Mouse (Mus musculus) kidney, embryonic 14.5 days (tissue): ENCODE results near the gene Ralb. TPM values are rescaled to one million over a fixed set of nuclear protein-coding genes. Genes with fewer than 3 reads are reported as not detected.

Source experiments
- ATAC-seq: fragments of 200-750 bp; cut with Nextera tagmentation; 2 replicates; pipeline ENCODE4 v1.8.0; 2017; ENCODE audit warnings: moderate number of reproducible peaks, mild to moderate bottlenecking, moderate TSS enrichment, moderate library complexity; ENCODE audit not compliant: low FRiP score, low TSS enrichment
- H3K27ac ChIP-seq: fragments of 300-500 bp; sonication (generic); 2 replicates; pipeline ENCODE4 v1.5.1; 2014; ENCODE audit warnings: low read depth, mild to moderate bottlenecking, low read length, moderate library complexity, mixed read lengths
- H3K27me3 ChIP-seq: fragments of 300-500 bp; sonication (generic); 2 replicates; pipeline ENCODE4 v1.6.1; 2014; ENCODE audit warnings: mild to moderate bottlenecking, low read length; ENCODE audit not compliant: control insufficient read depth, insufficient read depth
- H3K36me3 ChIP-seq: fragments of 300-500 bp; sonication (generic); 2 replicates; pipeline ENCODE4 v1.6.1; 2014; ENCODE audit warnings: low read length, mixed read lengths; ENCODE audit not compliant: control insufficient read depth, insufficient read depth
- H3K4me1 ChIP-seq: fragments of 300-500 bp; sonication (generic); 2 replicates; pipeline ENCODE4 v1.6.1; 2014; ENCODE audit warnings: low read length, mixed read lengths; ENCODE audit not compliant: control insufficient read depth, insufficient read depth
- H3K4me2 ChIP-seq: fragments of 300-500 bp; sonication (generic); replicated peaks from 2 replicates; pipeline ENCODE4 v1.6.1; 2014; ENCODE audit warnings: low read depth, mild to moderate bottlenecking, low read length
- H3K4me3 ChIP-seq: fragments of 300-500 bp; sonication (generic); 2 replicates; pipeline ENCODE4 v1.5.1; 2014; ENCODE audit warnings: mild to moderate bottlenecking, low read length
- H3K9ac ChIP-seq: fragments of 300-500 bp; sonication (generic); 2 replicates; pipeline ENCODE4 v1.6.1; 2014; ENCODE audit warnings: low read depth, mild to moderate bottlenecking, low read length, moderate library complexity
- H3K9me3 ChIP-seq: fragments of 300-500 bp; sonication (generic); 2 replicates; pipeline ENCODE4 v1.6.1; 2016; ENCODE audit warnings: low read length; ENCODE audit not compliant: control insufficient read depth
- WGBS: fragments of 180-500 bp; shearing (Covaris S2); extraction: QIAGEN DNeasy Blood & Tissue Kit; methylation state at CpG from one replicate; pipeline ENCODE4 v1.1.7; 2014; 5-methylcytosine and 5-hydroxymethylcytosine counted together
- polyA plus RNA-seq: library from polyadenylated mRNA; unstranded; fragments of >200 nt; fragmentation: Nextera tagmentation; extraction: Ambion mirVana; gene quantifications from 2 replicates; pipeline ENCODE4 v1.2.1, GENCODE M21; 2014

Ralb gene
- polyA plus RNA-seq, 1 experiment from 2014 or later = 123 TPM

DNA sequence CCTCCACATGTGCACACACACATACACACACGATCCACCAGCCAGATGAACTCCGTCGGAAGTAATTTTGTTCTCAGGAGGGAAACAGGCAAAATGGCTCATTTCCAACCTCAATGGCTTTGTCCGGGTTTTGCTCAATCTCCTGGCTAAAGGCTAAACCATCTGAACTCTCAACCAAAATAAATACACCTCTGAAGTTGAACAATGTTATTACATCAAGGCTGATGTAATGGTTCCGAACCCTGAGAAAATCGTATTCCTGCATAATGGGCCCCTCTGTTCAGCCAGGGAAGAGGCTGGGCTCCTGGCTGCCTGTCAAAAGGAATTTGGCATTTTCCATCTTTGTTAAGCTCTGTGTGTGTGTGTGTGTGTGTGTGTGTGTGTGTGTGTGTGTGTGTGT lies 67.2 kb downstream of the Ralb start:
- H3K27me3 ChIP-seq = no peaks in the 10 kb centered on the region
- no peak for ATAC-seq
- WGBS = 78% methylated on average over 6 of the region's 6 CpGs
- H3K4me2 ChIP-seq = no peak overlapping the region
- H3K9me3 ChIP-seq = 0 out of 2 replicates have a peak, but pooled peaks cover 3% of the 10 kb centered on the region
- H3K4me3 ChIP-seq = no peak overlapping the region
- H3K9ac ChIP-seq = no peak overlapping the region
- no peaks in the 10 kb centered on the region for H3K4me1 ChIP-seq
- no peak overlapping the region for H3K27ac ChIP-seq
- no peaks in the 10 kb centered on the region for H3K36me3 ChIP-seq

DNA sequence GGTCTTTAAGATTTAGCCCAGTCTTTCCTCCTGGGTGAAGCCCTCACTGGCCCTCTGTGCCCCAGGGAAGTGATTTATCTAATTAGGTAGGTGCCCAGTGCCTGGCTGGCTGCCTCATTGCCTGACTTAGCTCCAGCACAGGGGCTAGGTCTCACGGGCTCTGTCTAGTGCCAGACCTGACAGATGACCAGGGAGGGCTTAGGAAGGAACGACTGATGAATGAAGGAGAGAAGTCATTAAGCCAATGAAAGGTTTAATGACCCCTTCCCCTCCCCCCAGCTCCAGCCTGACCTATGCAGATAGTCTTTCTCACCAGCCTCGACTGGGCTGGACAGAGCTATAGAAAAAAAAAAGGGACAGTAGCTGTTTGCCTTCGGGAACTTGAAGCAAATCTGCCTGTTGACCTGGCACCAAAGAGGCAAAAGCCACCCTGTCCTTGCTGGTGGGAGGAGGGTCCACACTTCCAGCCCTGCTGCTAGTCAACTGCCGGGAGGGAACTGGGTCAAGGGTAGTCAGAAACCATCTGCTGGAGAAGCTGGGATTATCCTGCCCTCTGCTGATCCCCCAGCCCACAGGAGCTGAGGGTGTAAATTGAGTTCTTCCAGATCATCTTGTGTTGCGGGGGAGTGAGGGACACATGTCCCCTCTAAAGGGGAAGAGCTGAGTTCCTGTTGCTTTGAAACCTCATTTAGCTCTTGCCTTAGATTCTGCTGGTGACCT lies 80.3 kb downstream of the Ralb start:
- 7% methylated on average over 6 of the region's 6 CpGs for WGBS
- H3K9me3 ChIP-seq = no peaks in the 10 kb centered on the region
- peaks cover 50% of the 10 kb centered on the region for H3K27me3 ChIP-seq
- peaks cover 16% of the 10 kb centered on the region for H3K4me1 ChIP-seq
- H3K4me2 ChIP-seq = no peak overlapping the region
- no peak for ATAC-seq
- H3K4me3 ChIP-seq = no peak overlapping the region
- no peaks in the 10 kb centered on the region for H3K36me3 ChIP-seq
- no peak overlapping the region for H3K9ac ChIP-seq
- no peak overlapping the region for H3K27ac ChIP-seq

GRCm38 (mm10) chr1:119423510-119423909 lies 81.1 kb downstream of the Ralb start:
- WGBS = 5% methylated on average over 14 of the region's 14 CpGs

GRCm38 (mm10) chr1:119422460-119423015 lies 82.1 kb downstream of the Ralb start:
- Histone ChIP-seq H3K27ac (no peak overlapping the region), H3K4me3 (peak overlapping the region; percentile 60), H3K27me3 (peaks cover 67% of the 10 kb centered on the region), H3K36me3 (no peaks in the 10 kb centered on the region), H3K4me2 (peak overlapping the region; percentile 98), H3K9me3 (no peaks in the 10 kb centered on the region), H3K9ac (peak overlapping the region; percentile 65; the same call in 1 of the 2 replicates), H3K4me1 (peaks cover 16% of the 10 kb centered on the region)
- no peak for ATAC-seq
- under 1% methylated on average over 31 of the region's 32 CpGs for WGBS

More at GRCm38 (mm10) chr1:119423510-119423909, 81.1 kb downstream of the Ralb start:
- Histone ChIP-seq H3K4me3 (no peak overlapping the region), H3K4me2 (no peak overlapping the region), H3K27ac (no peak overlapping the region), H3K9me3 (no peaks in the 10 kb centered on the region), H3K9ac (no peak overlapping the region), H3K36me3 (no peaks in the 10 kb centered on the region), H3K4me1 (peaks cover 16% of the 10 kb centered on the region), H3K27me3 (peaks cover 58% of the 10 kb centered on the region)
- ATAC-seq = no peak

- H3K4me1 ChIP-seq = peaks cover 16% of the 10 kb centered on the region
- no peaks in the 10 kb centered on the region for H3K9me3 ChIP-seq
- no peaks in the 10 kb centered on the region for H3K36me3 ChIP-seq
- peak within 1 kb of the TSS; percentile 98 for H3K4me2 ChIP-seq
- ATAC-seq = peak; percentile 36; the same call in 1 of the 2 replicates
- no peak within 1 kb of the TSS for H3K27ac ChIP-seq
- peaks cover 75% of the 10 kb centered on the region for H3K27me3 ChIP-seq
- H3K9ac ChIP-seq = peak within 1 kb of the TSS; percentile 65
- H3K4me3 ChIP-seq = peak within 1 kb of the TSS; percentile 60
- under 1% methylated on average over 66 of the region's 92 CpGs for WGBS
Measured at GRCm38 (mm10) chr1:119421576-119422421, 82.8 kb downstream of the Ralb start, which contains the start of gene Inhbb. Gene Inhbb (minus strand): TSS chr1:119422248.

DNA sequence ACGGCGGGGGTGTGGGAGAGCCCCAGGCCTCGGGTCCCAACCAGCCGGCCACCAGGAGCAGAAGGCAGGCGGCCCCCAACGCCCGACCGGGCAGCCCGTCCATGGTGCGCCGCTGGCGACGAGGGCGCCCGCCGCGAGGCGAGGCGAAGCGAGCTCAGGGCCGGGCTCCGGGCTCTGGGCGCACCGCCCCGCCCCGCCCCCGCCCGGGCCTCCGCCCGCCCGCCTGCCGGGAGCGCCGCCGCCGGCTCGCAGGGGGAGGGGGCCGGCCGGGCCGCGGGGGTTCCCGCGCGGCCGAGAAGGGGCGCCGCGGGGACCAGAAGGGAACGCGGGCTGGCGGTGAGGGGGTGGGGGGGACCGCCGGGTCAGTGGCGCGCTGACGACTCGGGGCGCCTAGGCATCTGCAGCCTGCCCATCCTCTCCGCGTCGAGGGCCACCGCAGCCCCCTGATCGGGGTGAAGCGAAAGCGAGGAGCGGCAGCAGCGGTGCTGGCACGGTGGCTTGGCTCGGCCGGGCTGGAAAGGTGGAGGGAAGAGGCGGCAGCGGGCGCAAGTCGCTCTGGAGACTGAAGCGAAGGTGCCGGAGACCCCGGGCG lies 83.5 kb downstream of the Ralb start:
- WGBS = 1% methylated on average over 24 of the region's 78 CpGs
- peak; percentile 16; the same call in 1 of the 2 replicates for ATAC-seq
- H3K9me3 ChIP-seq = no peaks in the 10 kb centered on the region

More for the DNA sequence above, 83.5 kb downstream of the Ralb start:
- peaks cover 16% of the 10 kb centered on the region for H3K4me1 ChIP-seq
- H3K27ac ChIP-seq = no peak overlapping the region
- no peaks in the 10 kb centered on the region for H3K36me3 ChIP-seq
- peak overlapping the region; percentile 98 for H3K4me2 ChIP-seq
- H3K27me3 ChIP-seq = peaks cover 79% of the 10 kb centered on the region
- H3K9ac ChIP-seq = peak overlapping the region; percentile 65
- peak overlapping the region; percentile 60 for H3K4me3 ChIP-seq

Other genes with a start within 250 kb of the Ralb start
- gene Inhbb, start 82.5 kb downstream of the Ralb start, polyA plus RNA-seq = 0.16 TPM in 2 replicates
- gene Tmem185b, start 21.4 kb upstream of the Ralb start, polyA plus RNA-seq = 23.8 and 28.4 TPM in 2 replicates
- 43.4 and 80.2 TPM in 2 replicates for gene Epb41l5, start 144.2 kb upstream of the Ralb start, polyA plus RNA-seq